Mouse (Mus musculus): Measurements from ENCODE around the gene Gadd45a. TPM values are rescaled to one million over a fixed set of nuclear protein-coding genes. Genes with fewer than 3 reads are reported as not detected.

The Gadd45a gene
- polyA plus RNA-seq, 1 experiment from 2014 or later, result 68.1 TPM

- no peak overlapping the region for H3K4me3 ChIP-seq (ENCODE audit: low read depth, low read length)
- H3K27ac ChIP-seq (ENCODE audit: low read depth, low read length), result no peak overlapping the region
- ATAC-seq, result no peak
- TF ChIP-seq CTCF (IDR thresholded peaks at IDR 0.05; ENCODE audit: low read depth), result no peak
- 79% methylated on average over 5 of the region's 5 CpGs for WGBS
- no peaks in the 10 kb centered on the region for H3K27me3 ChIP-seq (replicated peaks; ENCODE audit: control insufficient read depth, insufficient read depth, low read length)
- no peaks in the 10 kb centered on the region for H3K4me1 ChIP-seq (replicated peaks; ENCODE audit: control insufficient read depth, insufficient read depth, low read length)
- H3K4me2 ChIP-seq (replicated peaks; ENCODE audit: low read depth), result no peak overlapping the region
- no peaks in the 10 kb centered on the region; the same call in 1 of the 2 replicates for H3K36me3 ChIP-seq (ENCODE audit: control insufficient read depth, insufficient read depth)
- H3K9ac ChIP-seq (ENCODE audit: low read depth, low read length), result no peak overlapping the region
- no peaks in the 10 kb centered on the region for H3K9me3 ChIP-seq (ENCODE audit: control insufficient read depth)
Measured at GRCm38 (mm10) chr6:67030846-67031245, 6.4 kb downstream of the Gadd45a start.

- H3K27ac ChIP-seq (ENCODE audit: low read depth, low read length), result no peak overlapping the region
- no peak overlapping the region for H3K9ac ChIP-seq (ENCODE audit: low read depth, low read length)
- H3K4me3 ChIP-seq (ENCODE audit: low read depth, low read length), result no peak overlapping the region
- no peak for TF ChIP-seq CTCF (IDR thresholded peaks at IDR 0.05; ENCODE audit: low read depth)
- no peaks in the 10 kb centered on the region for H3K4me1 ChIP-seq (replicated peaks; ENCODE audit: control insufficient read depth, insufficient read depth, low read length)
- H3K27me3 ChIP-seq (replicated peaks; ENCODE audit: control insufficient read depth, insufficient read depth, low read length), result no peaks in the 10 kb centered on the region
- no peak for ATAC-seq
- no peaks in the 10 kb centered on the region for H3K9me3 ChIP-seq (ENCODE audit: control insufficient read depth)
- 62% methylated on average over 2 of the region's 2 CpGs for WGBS
- no peaks in the 10 kb centered on the region; the same call in 1 of the 2 replicates for H3K36me3 ChIP-seq (ENCODE audit: control insufficient read depth, insufficient read depth)
- no peak overlapping the region for H3K4me2 ChIP-seq (replicated peaks; ENCODE audit: low read depth)
Measured at GRCm38 (mm10) chr6:67030416-67030815, 6.8 kb downstream of the Gadd45a start.

- WGBS, result 60% methylated on average over 3 of the region's 3 CpGs
- H3K36me3 ChIP-seq (ENCODE audit: control insufficient read depth, insufficient read depth), result no peaks in the 10 kb centered on the region; the same call in 1 of the 2 replicates
- no peaks in the 10 kb centered on the region for H3K27me3 ChIP-seq (replicated peaks; ENCODE audit: control insufficient read depth, insufficient read depth, low read length)
- TF ChIP-seq CTCF (IDR thresholded peaks at IDR 0.05; ENCODE audit: low read depth), result no peak
- ATAC-seq, result no peak
- H3K27ac ChIP-seq (ENCODE audit: low read depth, low read length), result no peak overlapping the region; the same call in 1 of the 2 replicates
- no peak overlapping the region for H3K4me3 ChIP-seq (ENCODE audit: low read depth, low read length)
- H3K4me1 ChIP-seq (replicated peaks; ENCODE audit: control insufficient read depth, insufficient read depth, low read length), result no peaks in the 10 kb centered on the region
- H3K9me3 ChIP-seq (ENCODE audit: control insufficient read depth), result no peaks in the 10 kb centered on the region
- H3K9ac ChIP-seq (ENCODE audit: low read depth, low read length), result no peak overlapping the region
- no peak overlapping the region for H3K4me2 ChIP-seq (replicated peaks; ENCODE audit: low read depth)
Measured at GRCm38 (mm10) chr6:67029987-67030386, 7.3 kb downstream of the Gadd45a start.

- Histone ChIP-seq H3K36me3 (ENCODE audit: control insufficient read depth, insufficient read depth) (no peaks in the 10 kb centered on the region; the same call in 1 of the 2 replicates), H3K4me1 (replicated peaks; ENCODE audit: control insufficient read depth, insufficient read depth, low read length) (no peaks in the 10 kb centered on the region), H3K27me3 (replicated peaks; ENCODE audit: control insufficient read depth, insufficient read depth, low read length) (no peaks in the 10 kb centered on the region), H3K9me3 (ENCODE audit: control insufficient read depth) (no peaks in the 10 kb centered on the region), H3K9ac (ENCODE audit: low read depth, low read length) (no peak overlapping the region), H3K4me3 (ENCODE audit: low read depth, low read length) (no peak overlapping the region), H3K4me2 (replicated peaks; ENCODE audit: low read depth) (no peak overlapping the region), H3K27ac (ENCODE audit: low read depth, low read length) (no peak overlapping the region; the same call in 1 of the 2 replicates)
- 31% methylated on average over 5 of the region's 5 CpGs for WGBS
- no peak for TF ChIP-seq CTCF (IDR thresholded peaks at IDR 0.05; ENCODE audit: low read depth)
- ATAC-seq, result peak; percentile 83
Measured at GRCm38 (mm10) chr6:67029312-67029950, 7.8 kb downstream of the Gadd45a start.

- Histone ChIP-seq H3K27me3 (replicated peaks; ENCODE audit: control insufficient read depth, insufficient read depth, low read length) (no peaks in the 10 kb centered on the region), H3K36me3 (ENCODE audit: control insufficient read depth, insufficient read depth) (peaks cover 1% of the 10 kb centered on the region; the same call in 1 of the 2 replicates), H3K4me2 (replicated peaks; ENCODE audit: low read depth) (no peak overlapping the region), H3K9me3 (ENCODE audit: control insufficient read depth) (no peaks in the 10 kb centered on the region), H3K27ac (ENCODE audit: low read depth, low read length) (no peak overlapping the region), H3K4me1 (replicated peaks; ENCODE audit: control insufficient read depth, insufficient read depth, low read length) (no peaks in the 10 kb centered on the region), H3K4me3 (ENCODE audit: low read depth, low read length) (no peak overlapping the region), H3K9ac (ENCODE audit: low read depth, low read length) (no peak overlapping the region)
- 72% methylated on average over 9 of the region's 9 CpGs for WGBS
- TF ChIP-seq CTCF (IDR thresholded peaks at IDR 0.05; ENCODE audit: low read depth), result no peak
- no peak for ATAC-seq
Measured at GRCm38 (mm10) chr6:67027438-67028142, 9.7 kb downstream of the Gadd45a start.

GRCm38 (mm10) chr6:67026661-67027060 is 10.6 kb downstream of the Gadd45a start:
- Histone ChIP-seq H3K27me3 (replicated peaks; ENCODE audit: control insufficient read depth, insufficient read depth, low read length) (no peaks in the 10 kb centered on the region), H3K9me3 (ENCODE audit: control insufficient read depth) (no peaks in the 10 kb centered on the region), H3K36me3 (ENCODE audit: control insufficient read depth, insufficient read depth) (peaks cover 8% of the 10 kb centered on the region; the same call in 1 of the 2 replicates), H3K27ac (ENCODE audit: low read depth, low read length) (no peak overlapping the region), H3K9ac (ENCODE audit: low read depth, low read length) (no peak overlapping the region), H3K4me1 (replicated peaks; ENCODE audit: control insufficient read depth, insufficient read depth, low read length) (no peaks in the 10 kb centered on the region), H3K4me2 (replicated peaks; ENCODE audit: low read depth) (no peak overlapping the region), H3K4me3 (ENCODE audit: low read depth, low read length) (no peak overlapping the region)
- ATAC-seq, result no peak
- TF ChIP-seq CTCF (IDR thresholded peaks at IDR 0.05; ENCODE audit: low read depth), result no peak
- 78% methylated on average over 3 of the region's 3 CpGs for WGBS
